Mouse (Mus musculus) midbrain, embryonic 16.5 days (tissue): ENCODE measurements around the gene Igsf21. TPM values are rescaled to one million over a fixed set of nuclear protein-coding genes. Genes with fewer than 3 reads are reported as not detected.

Experiments
- ATAC-seq: fragments of 200-750 bp; cut with Nextera tagmentation; 2 replicates; pipeline ENCODE4 v1.8.0; 2017; ENCODE audit warnings: moderate TSS enrichment
- H3K27ac ChIP-seq: fragments of 300-500 bp; sonication (generic); 2 replicates; pipeline ENCODE4 v1.5.1; 2014; ENCODE audit warnings: mild to moderate bottlenecking, low read length, mixed read lengths
- H3K27me3 ChIP-seq: fragments of 300-500 bp; sonication (generic); 2 replicates; pipeline ENCODE4 v1.6.1; 2014; ENCODE audit warnings: low read depth, low read length, mixed read lengths; ENCODE audit not compliant: control insufficient read depth, insufficient read depth
- H3K36me3 ChIP-seq: fragments of 300-500 bp; sonication (generic); 2 replicates; pipeline ENCODE4 v1.6.1; 2014; ENCODE audit warnings: mild to moderate bottlenecking, low read length, moderate library complexity, mixed read lengths; ENCODE audit not compliant: control insufficient read depth, insufficient read depth
- H3K4me1 ChIP-seq: fragments of 300-500 bp; sonication (generic); 2 replicates; pipeline ENCODE4 v1.6.1; 2014; ENCODE audit warnings: mild to moderate bottlenecking, low read length, mixed read lengths; ENCODE audit not compliant: control insufficient read depth, insufficient read depth
- H3K4me2 ChIP-seq: fragments of 300-500 bp; sonication (generic); 2 replicates; pipeline ENCODE4 v1.6.1; 2014; ENCODE audit warnings: mild to moderate bottlenecking, low read length, mixed read lengths
- H3K4me3 ChIP-seq: fragments of 300-500 bp; sonication (generic); 2 replicates; pipeline ENCODE4 v1.5.1; 2014; ENCODE audit warnings: low read depth, mild to moderate bottlenecking, low read length, moderate library complexity, mixed read lengths
- H3K9ac ChIP-seq: fragments of 300-500 bp; sonication (generic); 2 replicates; pipeline ENCODE4 v1.6.1; 2014; ENCODE audit warnings: low read depth, low read length, mixed read lengths
- H3K9me3 ChIP-seq: fragments of 300-500 bp; sonication (generic); replicated peaks from 2 replicates; pipeline ENCODE4 v1.6.1; 2014; ENCODE audit warnings: mild to moderate bottlenecking, low read length, mixed read lengths; ENCODE audit not compliant: control insufficient read depth, poor library complexity, severe bottlenecking
- WGBS: fragments of 180-500 bp; shearing (Covaris S2); extraction: QIAGEN DNeasy Blood & Tissue Kit; methylation state at CpG from one replicate; pipeline ENCODE4 v1.1.7; 2014; 5-methylcytosine and 5-hydroxymethylcytosine counted together
- polyA plus RNA-seq: library from polyadenylated mRNA; unstranded; fragments of >200 nt; fragmentation: Nextera tagmentation; extraction: Ambion mirVana; gene quantifications from 2 replicates; pipeline ENCODE4 v1.2.1, GENCODE M21; 2015

Igsf21 gene
- polyA plus RNA-seq, 1 experiment from 2014 or later, result 119 TPM

DNA sequence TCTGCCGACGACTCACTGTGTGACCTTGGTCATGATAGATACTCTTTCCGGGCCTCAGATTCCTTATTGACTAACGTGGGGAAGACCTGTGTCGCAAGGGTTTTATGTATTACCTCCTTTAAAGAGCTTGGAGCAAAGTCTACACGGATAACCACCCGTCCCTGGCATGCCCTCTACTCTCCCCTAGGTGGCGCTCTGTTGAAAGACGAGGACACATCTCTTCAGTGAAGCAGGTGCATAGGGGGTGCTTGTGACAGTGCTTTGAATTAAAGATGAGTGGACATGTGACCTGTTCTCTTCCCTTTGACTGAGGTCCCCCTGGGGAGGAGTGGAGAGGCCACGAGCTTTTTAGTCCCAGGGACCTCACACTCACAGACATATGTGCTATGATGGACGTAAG, 194.0 kb downstream of the Igsf21 start:
- H3K4me2 ChIP-seq, result no peak overlapping the region
- ATAC-seq, result no peak
- no peak overlapping the region for H3K4me3 ChIP-seq
- H3K36me3 ChIP-seq, result no peaks in the 10 kb centered on the region
- H3K27me3 ChIP-seq, result no peaks in the 10 kb centered on the region
- 52% methylated on average over 11 of the region's 11 CpGs for WGBS
- H3K27ac ChIP-seq, result no peak overlapping the region
- H3K9ac ChIP-seq, result no peak overlapping the region
- H3K9me3 ChIP-seq, result no peaks in the 10 kb centered on the region; the same call in 1 of the 2 replicates
- no peaks in the 10 kb centered on the region for H3K4me1 ChIP-seq

DNA sequence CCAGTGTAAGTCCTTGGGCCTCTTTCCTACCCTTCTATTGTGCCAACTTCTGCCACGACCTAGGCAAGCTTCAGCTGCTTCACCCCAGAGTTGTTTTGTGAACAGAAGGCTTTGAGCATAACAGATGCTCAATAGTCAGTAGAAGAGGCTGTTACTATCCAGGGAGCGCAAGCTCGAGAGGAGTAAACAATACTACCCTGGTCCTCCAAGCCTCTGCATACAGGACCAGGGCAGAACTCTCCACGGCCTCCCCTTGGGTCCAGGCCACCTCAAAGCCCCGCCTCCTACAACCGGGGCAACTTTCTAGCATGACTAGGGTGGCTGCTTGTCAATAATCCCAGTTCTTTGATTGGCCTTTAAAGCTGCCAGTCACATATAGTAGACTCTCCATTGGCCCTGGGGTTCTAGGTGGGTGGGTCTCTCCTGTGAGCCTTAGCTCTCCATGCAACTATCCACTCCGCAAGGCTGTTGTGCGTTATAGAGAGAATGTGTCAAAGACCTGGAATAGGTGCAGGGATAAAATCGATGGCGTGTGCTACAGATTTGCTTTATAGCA, 198.7 kb downstream of the Igsf21 start:
- no peak overlapping the region for H3K4me2 ChIP-seq
- no peaks in the 10 kb centered on the region for H3K36me3 ChIP-seq
- 0 out of 2 replicates have a peak, but pooled peaks have one; percentile 40 for ATAC-seq
- H3K27me3 ChIP-seq, result no peaks in the 10 kb centered on the region
- no peaks in the 10 kb centered on the region; the same call in 1 of the 2 replicates for H3K9me3 ChIP-seq
- H3K4me3 ChIP-seq, result no peak overlapping the region
- no peak overlapping the region for H3K27ac ChIP-seq
- H3K9ac ChIP-seq, result no peak overlapping the region
- 0 out of 2 replicates have a peak, but pooled peaks cover 5% of the 10 kb centered on the region for H3K4me1 ChIP-seq
- WGBS, result 65% methylated on average over 10 of the region's 10 CpGs

- Histone ChIP-seq H3K27ac (no peak overlapping the region), H3K9me3 (peaks cover 3% of the 10 kb centered on the region; the same call in 1 of the 2 replicates), H3K9ac (no peak overlapping the region), H3K4me2 (no peak overlapping the region), H3K27me3 (no peaks in the 10 kb centered on the region), H3K4me1 (peaks cover 12% of the 10 kb centered on the region), H3K36me3 (no peaks in the 10 kb centered on the region), H3K4me3 (no peak overlapping the region)
- 34% methylated on average over 12 of the region's 12 CpGs for WGBS
- ATAC-seq, result no peak
These were observed 202.6 kb downstream of the Igsf21 start for GRCm38 (mm10) chr4:140043953-140044352.

GRCm38 (mm10) chr4:140038586-140039411, 207.8 kb downstream of the Igsf21 start:
- ATAC-seq, result no peak
- H3K27me3 ChIP-seq, result no peaks in the 10 kb centered on the region; the same call in 1 of the 2 replicates
- peaks cover 25% of the 10 kb centered on the region for H3K4me1 ChIP-seq
- H3K27ac ChIP-seq, result peak overlapping the region; percentile 55; the same call in 1 of the 2 replicates
- WGBS, result 6% methylated on average over 26 of the region's 26 CpGs
- H3K9ac ChIP-seq, result 0 out of 2 replicates have a peak overlapping the region, but pooled peaks have one; percentile 20
- H3K4me2 ChIP-seq, result peak overlapping the region; percentile 5; the same call in 1 of the 2 replicates
- peaks cover 3% of the 10 kb centered on the region; the same call in 1 of the 2 replicates for H3K9me3 ChIP-seq
- H3K36me3 ChIP-seq, result no peaks in the 10 kb centered on the region
- no peak overlapping the region for H3K4me3 ChIP-seq

GRCm38 (mm10) chr4:140037784-140038387, 208.7 kb downstream of the Igsf21 start:
- ATAC-seq, result peak; percentile 54
- H3K4me3 ChIP-seq, result no peak overlapping the region
- H3K27me3 ChIP-seq, result no peaks in the 10 kb centered on the region; the same call in 1 of the 2 replicates
- H3K9ac ChIP-seq, result no peak overlapping the region
- H3K36me3 ChIP-seq, result no peaks in the 10 kb centered on the region
- 5% methylated on average over 13 of the region's 13 CpGs for WGBS
- H3K27ac ChIP-seq, result no peak overlapping the region
- H3K9me3 ChIP-seq, result peaks cover 3% of the 10 kb centered on the region; the same call in 1 of the 2 replicates
- peaks cover 24% of the 10 kb centered on the region for H3K4me1 ChIP-seq
- H3K4me2 ChIP-seq, result no peak overlapping the region

DNA sequence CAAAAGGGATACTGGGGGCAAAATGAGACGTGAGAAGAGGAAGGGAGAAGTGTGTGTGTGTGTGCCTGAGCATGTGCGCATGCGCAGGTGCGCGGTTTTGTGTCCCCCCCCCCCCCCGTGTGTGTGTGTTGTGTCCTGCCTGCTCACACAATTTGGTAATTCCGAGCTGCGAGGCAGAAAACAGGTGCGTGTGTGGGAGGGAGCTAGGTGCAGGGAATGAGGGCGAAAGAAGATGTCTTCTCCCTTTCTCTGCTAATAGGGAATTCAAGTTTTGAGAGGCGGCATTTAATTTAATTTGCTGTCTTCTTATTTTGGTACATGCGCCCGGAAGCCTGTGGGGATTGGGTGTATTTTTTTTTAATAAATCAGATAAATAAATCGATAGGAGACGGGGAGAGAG, 211.4 kb downstream of the Igsf21 start:
- WGBS, result 67% methylated on average over 15 of the region's 15 CpGs
- H3K36me3 ChIP-seq, result no peaks in the 10 kb centered on the region
- ATAC-seq, result no peak

DNA sequence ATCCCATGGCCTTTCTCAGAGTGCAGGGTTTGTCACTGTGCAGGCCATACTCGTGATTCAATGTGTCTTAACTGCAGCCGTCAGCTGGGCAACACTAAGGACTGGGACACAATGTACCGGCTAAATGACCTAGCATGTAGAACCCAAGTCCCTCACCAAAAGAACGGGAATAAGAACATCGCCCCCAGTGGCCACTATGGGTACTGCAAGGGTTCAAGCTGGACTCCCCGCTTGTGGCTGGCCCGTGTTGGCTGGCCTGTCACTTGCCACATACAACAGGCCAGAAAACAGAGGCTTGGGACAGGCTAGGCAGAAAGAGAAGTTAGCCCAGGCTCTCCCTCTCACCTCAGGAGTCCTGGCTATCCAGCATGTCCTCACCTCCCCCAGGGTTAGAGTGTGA, 213.2 kb downstream of the Igsf21 start:
- Histone ChIP-seq H3K27ac (no peak overlapping the region), H3K9ac (no peak overlapping the region)
- WGBS, result 38% methylated on average over 7 of the region's 7 CpGs

More for the DNA sequence above, 211.4 kb downstream of the Igsf21 start:
- Histone ChIP-seq H3K4me3 (no peak overlapping the region), H3K4me1 (peaks cover 25% of the 10 kb centered on the region), H3K9me3 (no peaks in the 10 kb centered on the region), H3K4me2 (no peak overlapping the region), H3K9ac (no peak overlapping the region), H3K27ac (no peak overlapping the region), H3K27me3 (no peaks in the 10 kb centered on the region; the same call in 1 of the 2 replicates)

DNA sequence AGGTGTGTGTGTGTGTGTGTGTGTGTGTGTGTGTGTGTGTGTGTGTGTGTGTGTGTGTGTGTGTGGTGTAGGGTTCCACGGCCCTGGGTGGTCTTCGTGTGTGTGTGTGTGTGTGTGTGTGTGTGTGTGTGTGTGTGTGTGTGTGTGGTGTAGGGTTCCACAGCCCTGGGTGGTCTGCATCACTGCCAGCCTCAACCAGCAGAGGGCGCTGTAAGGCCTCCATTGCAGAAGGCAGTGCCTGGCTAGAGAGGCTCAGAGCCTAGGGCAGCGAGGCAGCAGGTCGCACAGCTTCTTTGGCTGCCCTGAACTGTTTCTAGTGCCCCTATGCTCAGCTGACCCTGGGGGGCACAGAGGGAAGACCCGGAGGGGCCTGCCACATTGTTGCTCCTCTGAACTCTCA, 216.2 kb downstream of the Igsf21 start:
- no peaks in the 10 kb centered on the region; the same call in 1 of the 2 replicates for H3K27me3 ChIP-seq
- H3K4me2 ChIP-seq, result no peak overlapping the region
- H3K9ac ChIP-seq, result no peak overlapping the region
- ATAC-seq, result peak; percentile 59; the same call in 1 of the 2 replicates
- no peaks in the 10 kb centered on the region for H3K36me3 ChIP-seq
- 14% methylated on average over 6 of the region's 6 CpGs for WGBS
- peak overlapping the region; percentile 55 for H3K27ac ChIP-seq
- no peaks in the 10 kb centered on the region for H3K9me3 ChIP-seq
- no peak overlapping the region for H3K4me3 ChIP-seq
- peaks cover 15% of the 10 kb centered on the region for H3K4me1 ChIP-seq

More for the DNA sequence above, 213.2 kb downstream of the Igsf21 start:
- no peak overlapping the region for H3K4me3 ChIP-seq
- ATAC-seq, result no peak
- H3K4me1 ChIP-seq, result peaks cover 23% of the 10 kb centered on the region
- no peak overlapping the region for H3K4me2 ChIP-seq
- no peaks in the 10 kb centered on the region for H3K36me3 ChIP-seq
- H3K9me3 ChIP-seq, result no peaks in the 10 kb centered on the region
- no peaks in the 10 kb centered on the region; the same call in 1 of the 2 replicates for H3K27me3 ChIP-seq
